Mouse (Mus musculus) CH12.LX (cell line): ENCODE data around the gene Hprt. TPM values are rescaled to one million over a fixed set of nuclear protein-coding genes. Genes with fewer than 3 reads are reported as not detected.
"Not testable (repeated sequence)": the region's sequence is repeated elsewhere in the genome, so short reads cannot be mapped to it uniquely, and the experiment has no call there.

ENCODE experiments used
- DNase-seq: peaks from one replicate; pipeline ENCODE4 v3.0.0-alpha.2; 2013; ENCODE audit errors: extremely low read depth
- H3K27ac ChIP-seq: 2 replicates; pipeline ENCODE4 v1.5.1; 2012; ENCODE audit warnings: low read depth, mild to moderate bottlenecking, control low read depth, moderate library complexity; ENCODE audit not compliant: insufficient read depth
- H3K27me3 ChIP-seq: replicated peaks from 2 replicates; pipeline ENCODE3; 2012; ENCODE audit warnings: inconsistent platforms
- H3K36me3 ChIP-seq, 2 experiments: replicated peaks in 1 of 2; 2 replicates each; pipeline versions ENCODE3 to v1.6.1; 2012; ENCODE audit warnings: inconsistent platforms in 1 of 2, low read length in 1 of 2, mild to moderate bottlenecking in 1 of 2, mixed read lengths in 1 of 2, moderate library complexity in 1 of 2; ENCODE audit not compliant: control insufficient read depth in 1 of 2, insufficient read depth in 1 of 2
- H3K4me1 ChIP-seq, 2 experiments: 2 replicates each; pipeline ENCODE4 v1.6.1; 2012; ENCODE audit warnings: inconsistent platforms in 1 of 2, moderate library complexity in 1 of 2; ENCODE audit not compliant: insufficient read depth in 2 of 2, control insufficient read depth in 1 of 2
- H3K4me2 ChIP-seq: 2 replicates; pipeline ENCODE4 v1.6.1; 2012; ENCODE audit warnings: low read depth, mild to moderate bottlenecking, control low read depth; ENCODE audit not compliant: poor library complexity, insufficient read depth, severe bottlenecking
- H3K4me3 ChIP-seq, 3 experiments: fragments of 150-350 bp in 1 of 3; sonication (generic) in 1 of 3; replicated peaks in 1 of 3; 2 replicates each; pipeline versions ENCODE3 to v1.5.1; 2011 to 2012; ENCODE audit warnings: low read depth in 2 of 3, low read length in 2 of 3, mild to moderate bottlenecking in 2 of 3, moderate library complexity in 2 of 3, control low read depth in 1 of 3, improper control_type of control experiment in 1 of 3, inconsistent platforms in 1 of 3, mixed read lengths in 1 of 3; ENCODE audit not compliant: poor library complexity in 1 of 3
- H3K79me2 ChIP-seq: replicated peaks from 2 replicates; pipeline ENCODE4 v1.6.1; 2012; ENCODE audit warnings: mild to moderate bottlenecking, moderate library complexity; ENCODE audit not compliant: control insufficient read depth, poor library complexity, insufficient read depth, severe bottlenecking; ENCODE audit errors: extremely low read depth
- H3K9ac ChIP-seq: 2 replicates; pipeline ENCODE4 v1.6.1; 2012; ENCODE audit warnings: low read depth, mild to moderate bottlenecking, control low read depth, moderate library complexity; ENCODE audit not compliant: insufficient read depth
- H3K9me3 ChIP-seq: replicated peaks from 2 replicates; pipeline ENCODE3; 2012; ENCODE audit warnings: low read length, inconsistent platforms, mixed read lengths
- BHLHE40 ChIP-seq: IDR thresholded peaks from 2 replicates; pipeline ENCODE4 v1.6.1; 2011; ENCODE audit warnings: mild to moderate bottlenecking, low read depth, low read length, improper control_type of control experiment
- CTCF ChIP-seq, 2 experiments: IDR thresholded peaks in 1 of 2; conservative IDR thresholded peaks in 1 of 2; 2 replicates each; pipeline ENCODE4 v1.5.1; 2011 to 2012; ENCODE audit warnings: low read depth in 2 of 2, low read length in 2 of 2, improper control_type of control experiment in 1 of 2, inconsistent platforms in 1 of 2, mild to moderate bottlenecking in 1 of 2, moderate library complexity in 1 of 2
- JUN ChIP-seq: IDR thresholded peaks from 2 replicates; pipeline ENCODE4 v1.6.1; 2011; ENCODE audit warnings: low read depth, mild to moderate bottlenecking, low read length, improper control_type of control experiment, moderate library complexity; ENCODE audit not compliant: insufficient read depth
- KAT2A ChIP-seq: IDR thresholded peaks from 2 replicates; pipeline ENCODE4 v1.6.1; 2012; ENCODE audit warnings: low read length, improper control_type of control experiment, inconsistent platforms; ENCODE audit not compliant: insufficient replicate concordance
- MAX ChIP-seq: IDR thresholded peaks from 2 replicates; pipeline ENCODE4 v1.6.1; 2011; ENCODE audit warnings: low read length, improper control_type of control experiment
- MAZ ChIP-seq: IDR thresholded peaks from 2 replicates; pipeline ENCODE4 v1.6.1; 2012; ENCODE audit warnings: low read depth, mild to moderate bottlenecking, inconsistent platforms, low read length, improper control_type of control experiment, moderate library complexity
- MXI1 ChIP-seq: IDR thresholded peaks from 2 replicates; pipeline ENCODE4 v1.6.1; 2011; ENCODE audit warnings: mild to moderate bottlenecking, low read depth, low read length, improper control_type of control experiment
- MYC ChIP-seq: IDR thresholded peaks from 2 replicates; pipeline ENCODE4 v1.6.1; 2011; ENCODE audit warnings: low read depth, mild to moderate bottlenecking, improper control_type of control experiment, low read length
- RAD21 ChIP-seq: IDR thresholded peaks from 2 replicates; pipeline ENCODE4 v1.6.1; 2011; ENCODE audit warnings: low read depth, mild to moderate bottlenecking, low read length, improper control_type of control experiment, moderate library complexity
- SIN3A ChIP-seq: IDR thresholded peaks from 2 replicates; pipeline ENCODE4 v1.6.1; 2012; ENCODE audit warnings: low read length, improper control_type of control experiment, inconsistent platforms
- SMC3 ChIP-seq: IDR thresholded peaks from 2 replicates; pipeline ENCODE4 v1.6.1; 2011; ENCODE audit warnings: low read depth, low read length, improper control_type of control experiment
- USF1 ChIP-seq: IDR thresholded peaks from 2 replicates; pipeline ENCODE4 v1.6.1; 2014; ENCODE audit warnings: low read depth, mild to moderate bottlenecking, inconsistent platforms, low read length, improper control_type of control experiment
- ZMIZ1 ChIP-seq: IDR thresholded peaks from 2 replicates; pipeline ENCODE4 v1.6.1; 2012; ENCODE audit warnings: low read depth, mild to moderate bottlenecking, inconsistent platforms, low read length, improper control_type of control experiment
- dilution Hi-C: fragments of 300-500 bp; cut with MboI; formaldehyde crosslinking; loops from 2 replicates; pipeline ENCODE4 v1.14.3; 2020; ENCODE audit warnings: low sequenced_read_pairs; ENCODE audit not compliant: extremely low pct_unique_long_range_greater_than_20kb, extremely low pct_ligation_motif_present
- in situ Hi-C: fragments of 300-500 bp; cut with MboI; formaldehyde crosslinking; loops from 3 replicates; pipeline ENCODE4 v1.14.3; 2019; ENCODE audit warnings: low sequenced_read_pairs, low pct_ligation_motif_present, low pct_unique_long_range_greater_than_20kb, mixed read lengths
- polyA plus RNA-seq: library from polyadenylated mRNA; unstranded; fragments of >175 nt; gene quantifications from 2 replicates; pipeline ENCODE4 v1.2.1, GENCODE M21; 2012; ENCODE audit warnings: low read depth; ENCODE audit not compliant: insufficient read length
- total RNA-seq, 2 experiments: library from RNA; depleted of rRNA; stranded (reverse); fragments of 300-350 nt in 1 of 2; fragments of >200 nt in 1 of 2; gene quantifications; 2 replicates each; pipeline ENCODE4 v1.2.3; 2012 to 2014

Gene Hprt
- total and polyA plus RNA-seq, 3 experiments = 200 to 525 (median 355) TPM

DNA sequence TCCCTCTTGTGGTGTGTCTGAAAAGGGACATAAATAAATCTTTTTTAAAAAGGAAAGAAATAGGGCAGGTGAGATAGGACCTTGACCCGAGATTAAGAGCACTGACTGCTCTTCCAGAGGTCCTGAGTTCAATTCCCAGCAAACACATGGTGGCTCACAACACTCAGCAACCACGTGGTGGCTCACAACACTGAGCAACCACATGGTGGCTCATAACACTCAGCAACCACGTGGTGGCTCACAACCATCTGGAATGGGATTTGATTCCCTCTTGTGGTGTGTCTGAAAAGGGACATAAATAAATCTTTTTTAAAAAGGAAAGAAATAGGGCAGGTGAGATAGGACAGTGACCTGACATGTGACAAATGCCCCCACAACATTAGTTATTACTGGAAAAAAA, 36.3 kb downstream of the Hprt start:
- peak; percentile 31 for DNase-seq
- TF ChIP-seq MYC (peak; percentile 98), SIN3A (0 out of 2 replicates have a peak, but pooled peaks have one; percentile 40), CTCF (conservative IDR thresholded peaks at IDR 0.05 in 1 of 2, IDR thresholded peaks at IDR 0.05 in 1 of 2; ENCODE audit: low read depth in 2 of 2, low read length in 2 of 2) (peak in 1 of 2 experiments; percentile 68; a peak in 2 of 4 replicates), USF1 (peak; percentile 34), SMC3 (peak; percentile 44), MXI1 (peak; percentile 86), RAD21 (peak; percentile 31), MAX (peak; percentile 96)
- H3K9me3 ChIP-seq, H3K27ac ChIP-seq, H3K9ac ChIP-seq, H3K79me2 ChIP-seq, H3K27me3 ChIP-seq, H3K4me3 ChIP-seq, H3K4me2 ChIP-seq, dilution Hi-C loops, H3K4me1 ChIP-seq: not testable (repeated sequence)
- peaks cover 12 to 27% of the 10 kb centered on the region in 2 experiments for H3K36me3 ChIP-seq
- in situ Hi-C loops = loop anchor here (25.0 kb wide), 1 partner anchor 238 kb away; the partner anchor contains the start of genes Fam122b and Fam122c

DNA sequence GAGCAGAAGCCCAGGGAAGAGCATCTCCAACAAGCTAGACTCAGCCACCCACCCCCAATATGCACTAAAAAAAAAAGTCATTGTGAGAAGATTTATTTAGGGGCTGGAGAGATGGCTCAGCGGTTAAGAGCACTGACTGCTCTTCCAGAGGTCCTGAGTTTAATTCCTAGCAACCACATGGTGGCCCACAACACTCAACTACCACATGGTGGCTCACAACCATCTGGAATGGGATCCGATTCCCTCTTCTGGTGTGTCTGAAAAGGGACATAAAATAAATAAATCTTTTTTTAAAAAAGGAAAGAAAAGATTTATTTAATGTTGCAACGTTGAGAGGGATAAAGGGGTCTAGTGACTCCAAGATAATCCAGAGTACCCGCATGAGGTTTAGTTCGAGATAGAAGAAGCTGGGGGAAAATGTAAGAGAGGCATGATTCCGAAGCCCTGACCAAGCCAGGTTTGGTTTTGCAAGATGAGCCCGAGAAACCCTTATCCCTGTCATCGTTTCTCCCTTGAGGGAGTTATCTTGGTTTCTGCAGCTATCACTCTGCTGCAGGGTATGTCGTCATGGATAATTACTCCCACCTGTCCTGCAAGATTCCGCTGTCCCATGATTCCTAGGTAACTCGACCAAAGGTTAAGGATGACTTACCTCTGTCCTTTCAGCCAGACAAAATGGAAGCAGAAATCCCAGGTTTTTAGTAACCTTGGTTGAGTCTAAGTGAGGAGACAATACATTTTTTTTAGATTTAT, 37.7 kb downstream of the Hprt start:
- no peak for DNase-seq
- Histone ChIP-seq H3K4me2 (no peak overlapping the region), H3K36me3 (peaks cover 9 to 18% of the 10 kb centered on the region in 2 experiments), H3K9me3 (no peaks in the 10 kb centered on the region), H3K9ac (no peak overlapping the region), H3K79me2 (no peaks in the 10 kb centered on the region), H3K4me1 (no peaks in the 10 kb centered on the region), H3K4me3 (no peak overlapping the region), H3K27me3 (no peaks in the 10 kb centered on the region), H3K27ac (no peak overlapping the region)
- dilution Hi-C loops = no loop called here
- TF ChIP-seq KAT2A = no peak
- no peak for TF ChIP-seq MAZ
- TF ChIP-seq ZMIZ1 = no peak
- TF ChIP-seq MXI1 = no peak
- TF ChIP-seq BHLHE40 = no peak
- in situ Hi-C loops = no loop called here

DNA sequence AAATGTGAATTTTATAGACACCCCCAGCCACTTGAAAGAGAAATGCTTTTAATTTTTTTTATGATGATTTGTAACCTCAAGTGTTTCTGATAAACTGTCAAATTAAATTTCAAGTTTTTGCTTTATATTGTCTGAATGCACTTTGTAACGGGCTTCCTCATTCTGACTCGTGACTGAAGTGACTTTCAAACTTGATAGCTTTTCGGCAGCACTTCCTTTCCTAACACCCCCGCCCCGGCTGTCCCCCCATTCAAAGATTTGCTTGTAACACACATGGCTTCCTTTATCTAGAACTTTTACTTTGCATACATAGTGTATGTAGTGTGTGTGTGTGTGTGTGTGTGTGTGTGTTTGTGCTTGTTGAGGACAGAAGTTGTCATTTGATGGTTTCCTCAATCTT, 41.6 kb downstream of the Hprt start:
- Histone ChIP-seq H3K9me3 (no peaks in the 10 kb centered on the region), H3K4me2 (no peak overlapping the region), H3K27me3 (no peaks in the 10 kb centered on the region), H3K36me3 (no peaks in the 10 kb centered on the region), H3K27ac (no peak overlapping the region), H3K79me2 (no peaks in the 10 kb centered on the region)
- no peak for DNase-seq
- in situ Hi-C loops = no loop called here
- TF ChIP-seq MXI1 (no peak), CTCF (conservative IDR thresholded peaks at IDR 0.05 in 1 of 2, IDR thresholded peaks at IDR 0.05 in 1 of 2; ENCODE audit: low read depth in 2 of 2, low read length in 2 of 2) (no peak), RAD21 (no peak), USF1 (no peak), JUN (no peak)
- TF ChIP-seq, all 38 proteins: peak for 0
- Histone ChIP-seq H3K9ac (no peak overlapping the region), H3K4me3 (no peak overlapping the region), H3K4me1 (no peaks in the 10 kb centered on the region)
- dilution Hi-C loops = no loop called here
